Mouse (Mus musculus) C2C12 (cell line): ENCODE data around the gene Nudcd3.

Experiments
- CEBPB ChIP-seq: IDR thresholded peaks from one replicate; pipeline ENCODE4 v1.6.1; 2011; ENCODE audit warnings: low read depth, mild to moderate bottlenecking, control low read depth, moderate library complexity
- CTCF ChIP-seq: IDR thresholded peaks from one replicate; pipeline ENCODE4 v1.5.1; 2011; ENCODE audit not compliant: control insufficient read depth, insufficient read depth, insufficient read length
- FOSL1 ChIP-seq: IDR thresholded peaks from one replicate; pipeline ENCODE4 v1.8.0; 2011; ENCODE audit warnings: mild to moderate bottlenecking, low read length; ENCODE audit not compliant: poor library complexity, insufficient read depth, severe bottlenecking
- MAX ChIP-seq: IDR thresholded peaks from one replicate; pipeline ENCODE4 v1.6.1; 2011; ENCODE audit warnings: mild to moderate bottlenecking, control low read depth
- MYOD1 ChIP-seq: IDR thresholded peaks from one replicate; pipeline ENCODE4 v1.6.1; 2011; ENCODE audit warnings: low read depth; ENCODE audit not compliant: control insufficient read depth, insufficient read length
- MYOG ChIP-seq: IDR thresholded peaks from one replicate; pipeline ENCODE4 v1.6.1; 2011; ENCODE audit not compliant: control insufficient read depth, insufficient read length; ENCODE audit errors: extremely low read depth
- USF1 ChIP-seq: IDR thresholded peaks from one replicate; pipeline ENCODE4 v1.6.1; 2011; ENCODE audit warnings: low read depth, mild to moderate bottlenecking, control low read depth, moderate library complexity

- TF ChIP-seq FOSL1 = no peak
- no peak for TF ChIP-seq CTCF
- no peak for TF ChIP-seq MYOG
- TF ChIP-seq MYOD1 = no peak
- no peak for TF ChIP-seq USF1
- no peak for TF ChIP-seq CEBPB
- no peak for TF ChIP-seq MAX
Observed at GRCm38 (mm10) chr11:6198449-6198848, 1.8 kb downstream of the Nudcd3 start.
